Comparison of ENCODE assay signal across 9 mouse cellular contexts in the genomic region with DNA sequence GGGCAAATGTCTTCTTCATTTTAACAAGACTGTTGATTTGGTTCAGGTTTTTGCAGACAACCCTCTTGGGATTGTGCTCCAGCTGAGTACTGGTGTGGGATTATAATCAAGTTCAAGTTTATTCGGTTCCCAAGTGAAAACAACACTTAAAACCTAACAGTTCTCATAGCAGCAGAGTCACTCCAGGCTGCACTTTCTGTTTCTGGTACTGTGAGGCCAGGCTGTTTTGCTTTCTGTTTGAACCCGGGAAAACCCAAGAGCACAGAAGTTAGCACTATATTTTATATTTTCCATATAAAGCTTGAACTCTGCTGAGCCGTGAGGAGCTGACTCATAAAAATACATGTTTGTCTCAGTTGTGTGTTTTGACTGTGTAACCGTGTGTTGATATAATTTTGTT. TPM values are rescaled to one million over a fixed set of nuclear protein-coding genes. Genes with fewer than 3 reads are reported as not detected.
A peak's percentile ranks its signal among the peaks of the same experiment; 100 is the strongest.
DNase-seq lines count a peak whose midpoint lies in the region; ATAC-seq and TF ChIP-seq lines count a peak whose summit lies in the region.
"Had no signal": no experiment of that assay in that cellular context is flagged by ENCODE, and none has a peak within 500 bp of the region (broad histone marks: within the 10 kb centered on the region; RNA-seq: fewer than 3 reads in every experiment).

No protein-coding gene starts in this region.

- H3K4me1 ChIP-seq in hindbrain, postnatal 0 days (ENCODE audit: insufficient read depth, low read length), result no peaks in the 10 kb centered on the region; the same call in 1 of the 2 replicates
- H3K4me1 ChIP-seq in hindbrain, embryonic 13.5 days (replicated peaks), result peaks cover 11% of the 10 kb centered on the region
- H3K4me1 ChIP-seq in limb, embryonic 13.5 days, result peaks cover 22% of the 10 kb centered on the region

- H3K27me3 ChIP-seq in hindbrain, postnatal 0 days (ENCODE audit: insufficient read depth, low read length), result no peaks in the 10 kb centered on the region
- H3K27me3 ChIP-seq in hindbrain, embryonic 13.5 days, result peaks cover 22% of the 10 kb centered on the region
- H3K27me3 ChIP-seq in limb, embryonic 13.5 days, result no peaks in the 10 kb centered on the region

- H3K9ac ChIP-seq in hindbrain, postnatal 0 days (replicated peaks; ENCODE audit: low read length), result no peak overlapping the region
- H3K9ac ChIP-seq in hindbrain, embryonic 13.5 days, result no peak overlapping the region
- no peak overlapping the region for H3K9ac ChIP-seq in limb, embryonic 13.5 days

- no peak for ATAC-seq in hindbrain, postnatal 0 days
- no peak for ATAC-seq in hindbrain, embryonic 13.5 days (ENCODE audit: low FRiP score)
- peak; percentile 47 for ATAC-seq in activated CD4-positive, CD25-positive, alpha-beta regulatory T cell, adult 4 months
- ATAC-seq in limb, embryonic 13.5 days (ENCODE audit: low FRiP score, low read depth), result no peak

- peak overlapping the region; percentile 42; the same call in 1 of the 2 replicates for H3K4me3 ChIP-seq in hindbrain, postnatal 0 days (ENCODE audit: low read length)
- H3K4me3 ChIP-seq in hindbrain, embryonic 13.5 days, result no peak overlapping the region
- H3K4me3 ChIP-seq in limb, embryonic 13.5 days, result peak overlapping the region; percentile 51

- H3K36me3 ChIP-seq in hindbrain, postnatal 0 days (ENCODE audit: insufficient read depth, low read length), result no peaks in the 10 kb centered on the region
- H3K36me3 ChIP-seq in hindbrain, embryonic 13.5 days, result no peaks in the 10 kb centered on the region
- H3K36me3 ChIP-seq in limb, embryonic 13.5 days, result no peaks in the 10 kb centered on the region

- H3K4me2 ChIP-seq in hindbrain, postnatal 0 days (ENCODE audit: low read depth, low read length), result peak overlapping the region; percentile 76
- H3K4me2 ChIP-seq in hindbrain, embryonic 13.5 days, result no peak overlapping the region
- peak overlapping the region; percentile 81 for H3K4me2 ChIP-seq in limb, embryonic 13.5 days (replicated peaks)

- WGBS in hindbrain, postnatal 0 days, result 79% methylated on average over 4 of the region's 4 CpGs
- WGBS in hindbrain, embryonic 13.5 days, result 86% methylated on average over 4 of the region's 4 CpGs
- 54% methylated on average over 4 of the region's 4 CpGs for WGBS in limb, embryonic 13.5 days

- DNase-seq in hindbrain, postnatal 0 days (ENCODE audit: low spot score), result no peak
- DNase-seq in B cell, adult 2 months, result peak; percentile 8 to 20
- no peak for DNase-seq in adrenal gland, adult 18-20 months (ENCODE audit: low spot score in 2 of 2)
- DNase-seq in urinary bladder, adult 2 months (ENCODE audit: low spot score), result no peak
- no peak for DNase-seq in thymus, postnatal 25 days
- DNase-seq: cerebellum, adult 11-12 months had no signal

- TF ChIP-seq CTCF in hindbrain, postnatal 0 days (IDR thresholded peaks at IDR 0.05; ENCODE audit: low read depth), result no peak

- H3K9me3 ChIP-seq in hindbrain, postnatal 0 days (ENCODE audit: low read length), result no peaks in the 10 kb centered on the region
- no peaks in the 10 kb centered on the region for H3K9me3 ChIP-seq in hindbrain, embryonic 13.5 days
- H3K9me3 ChIP-seq in limb, embryonic 13.5 days, result no peaks in the 10 kb centered on the region

- no peak overlapping the region for H3K27ac ChIP-seq in hindbrain, postnatal 0 days
- H3K27ac ChIP-seq in hindbrain, embryonic 13.5 days, result no peak overlapping the region
- H3K27ac ChIP-seq in limb, embryonic 13.5 days, result no peak overlapping the region

RNA-seq across cellular contexts. Expression of a gene that starts 1.4 kb away (rescaled TPM):
- 5.6 and 9.1 TPM in 2 replicates for total RNA-seq in hindbrain, postnatal 0 days (2014; rRNA removed)
- polyA plus RNA-seq in hindbrain, postnatal 0 days (2015; fragmentation: Nextera tagmentation; extraction: Ambion mirVana), result 12.3 and 12.7 TPM in 2 replicates
- polyA plus RNA-seq in hindbrain, embryonic 13.5 days (2015; fragmentation: Nextera tagmentation; extraction: Ambion mirVana), result 2.9 and 5.4 TPM in 2 replicates
- polyA plus RNA-seq in activated CD4-positive, CD25-positive, alpha-beta regulatory T cell, adult 4 months (2017; shearing (Covaris generic)), result 10 to 100 TPM; 84.0 to 95.7 TPM
- polyA plus RNA-seq in limb, embryonic 13.5 days (2015; fragmentation: Nextera tagmentation; extraction: Ambion mirVana), result 8.5 and 8.8 TPM in 2 replicates
- total RNA-seq in adrenal gland, adult 18-20 months (2021), result 100 to 1,000 TPM in 1 of 2 experiments, 10 to 100 TPM in 1; 60.4 to 132 TPM
- 41.3 and 43.5 TPM in 2 replicates for polyA plus RNA-seq in urinary bladder, adult 2 months (2012; rRNA removed)

RNA-seq across cellular contexts. Expression of a gene that starts 48.3 kb away (rescaled TPM):
- total RNA-seq in hindbrain, postnatal 0 days (2014; rRNA removed), result 0.11 and 0.16 TPM in 2 replicates
- 0.14 and 0.18 TPM in 2 replicates for polyA plus RNA-seq in hindbrain, postnatal 0 days (2015; fragmentation: Nextera tagmentation; extraction: Ambion mirVana)
- polyA plus RNA-seq in hindbrain, embryonic 13.5 days (2015; fragmentation: Nextera tagmentation; extraction: Ambion mirVana), result 0.08 and 0.17 TPM in 2 replicates
- polyA plus RNA-seq in activated CD4-positive, CD25-positive, alpha-beta regulatory T cell, adult 4 months (2017; shearing (Covaris generic)), result not detected
- 0.36 TPM in 2 replicates for polyA plus RNA-seq in limb, embryonic 13.5 days (2015; fragmentation: Nextera tagmentation; extraction: Ambion mirVana)
- 10 to 100 TPM; 18.9 to 67.5 TPM for total RNA-seq in adrenal gland, adult 18-20 months (2021)
- polyA plus RNA-seq in urinary bladder, adult 2 months (2012; rRNA removed), result 2.0 and 3.5 TPM in 2 replicates

RNA-seq across cellular contexts. Expression of a gene that starts 53.7 kb away (rescaled TPM):
- not detected in 2 replicates for total RNA-seq in hindbrain, postnatal 0 days (2014; rRNA removed)
- polyA plus RNA-seq in hindbrain, postnatal 0 days (2015; fragmentation: Nextera tagmentation; extraction: Ambion mirVana), result 0.18 TPM in 2 replicates
- polyA plus RNA-seq in hindbrain, embryonic 13.5 days (2015; fragmentation: Nextera tagmentation; extraction: Ambion mirVana), result not detected in 2 replicates
- polyA plus RNA-seq in activated CD4-positive, CD25-positive, alpha-beta regulatory T cell, adult 4 months (2017; shearing (Covaris generic)), result not detected
- 0.18 TPM in 1 of 2 replicates, not detected in the other for polyA plus RNA-seq in limb, embryonic 13.5 days (2015; fragmentation: Nextera tagmentation; extraction: Ambion mirVana)
- under 1 TPM; 0.30 to 0.77 TPM for total RNA-seq in adrenal gland, adult 18-20 months (2021)
- not detected in 2 replicates for polyA plus RNA-seq in urinary bladder, adult 2 months (2012; rRNA removed)

Comparison
In these comparisons a context has a peak if more than half of its experiments do, and no peak if none do; other contexts are left out.
1. DNase-seq: peak in B cell, adult 2 months (2 of 2); none in hindbrain, postnatal 0 days (single experiment), adrenal gland, adult 18-20 months (0 of 2), urinary bladder, adult 2 months (single experiment) and thymus, postnatal 25 days (single experiment).